Mouse (Mus musculus): ENCODE data around the gene Dalrd3.
A peak's percentile ranks its signal among the peaks of the same experiment; 100 is the strongest.

Dalrd3 gene

DNA sequence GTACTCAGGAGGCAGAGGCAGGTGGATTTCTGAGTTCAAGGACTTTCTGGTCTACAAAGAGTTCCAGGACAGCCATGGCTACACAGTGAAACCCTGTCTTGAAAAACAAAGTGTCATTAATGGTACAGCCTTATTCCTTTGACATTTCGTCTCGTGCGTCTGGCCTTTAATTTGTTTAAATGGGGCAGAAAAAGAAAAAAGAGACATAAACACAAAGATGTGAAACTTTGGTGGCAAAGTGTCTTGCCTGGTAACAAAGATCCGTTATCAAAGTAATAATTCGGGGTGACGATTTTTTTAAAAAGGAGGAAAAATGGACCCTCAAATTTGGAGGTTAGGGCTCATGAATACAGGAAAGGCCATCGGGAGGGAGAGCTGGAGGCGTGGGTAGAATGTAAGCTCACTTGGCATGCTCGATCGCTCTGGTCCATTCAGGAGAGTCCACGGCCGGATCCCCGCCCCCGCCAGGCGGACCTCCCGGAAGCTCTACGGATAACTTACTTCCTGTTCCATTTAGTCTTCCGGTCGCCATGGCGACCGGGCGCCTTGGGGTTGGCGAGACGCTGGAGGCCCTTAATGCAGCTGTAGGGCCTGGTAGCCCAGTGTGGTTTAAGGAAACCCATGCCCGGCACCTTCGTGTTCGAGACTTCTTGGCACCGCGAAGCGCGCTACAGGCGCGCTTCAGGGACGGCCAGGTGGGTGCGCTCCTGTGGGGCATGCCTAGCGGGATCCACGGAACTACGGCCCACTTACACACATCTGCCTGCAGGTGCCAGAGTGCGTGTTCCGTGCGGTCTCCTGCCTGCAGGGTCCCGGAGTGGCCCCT, at the start of gene Dalrd3:
Dalrd3 (plus strand) TSS at position 506 of the 826 bp plus-strand sequence.
- DNase-seq, result peak; percentile 92 to 96

DNA sequence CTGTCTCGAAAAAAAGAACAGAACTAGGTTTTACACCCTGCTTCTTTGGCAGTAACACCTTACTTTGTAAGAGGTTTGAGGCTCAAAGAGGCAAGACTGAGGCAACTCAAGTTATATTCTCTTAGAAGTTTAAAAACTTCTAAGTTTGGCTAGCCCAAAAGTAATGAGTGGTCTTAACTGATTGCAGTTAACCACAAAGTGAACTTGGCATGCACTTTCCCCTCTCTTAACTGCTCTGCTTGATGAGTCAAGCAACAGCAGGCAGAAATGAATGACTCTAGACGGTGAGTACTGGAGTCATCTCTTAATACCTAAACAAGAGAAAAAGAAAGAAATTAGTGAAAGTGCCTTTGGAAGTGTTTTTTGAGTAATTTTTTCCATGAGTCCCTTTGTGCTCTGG, 48.1 kb upstream of the Dalrd3 start:
- DNase-seq, result no peak

DNA sequence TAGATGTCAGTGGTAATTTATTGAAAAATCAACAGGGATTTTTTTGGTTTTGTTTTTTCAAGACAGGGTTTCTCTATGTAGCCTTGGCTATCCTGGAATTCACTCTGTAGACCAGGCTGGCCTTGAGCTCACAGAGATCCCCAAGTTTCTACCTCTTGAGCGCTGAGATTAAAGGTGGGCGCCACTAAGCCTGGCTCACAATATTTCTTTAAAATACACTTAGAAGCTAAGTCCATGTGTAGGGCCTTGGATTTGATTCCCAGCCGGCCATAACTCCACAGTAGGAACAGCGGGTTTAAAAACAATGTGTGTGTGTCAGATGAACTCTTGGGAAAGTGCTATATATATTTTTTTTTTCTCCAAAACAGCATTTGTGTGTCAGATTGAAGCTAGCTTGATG, 46.3 kb upstream of the Dalrd3 start:
- DNase-seq, result no peak

DNA sequence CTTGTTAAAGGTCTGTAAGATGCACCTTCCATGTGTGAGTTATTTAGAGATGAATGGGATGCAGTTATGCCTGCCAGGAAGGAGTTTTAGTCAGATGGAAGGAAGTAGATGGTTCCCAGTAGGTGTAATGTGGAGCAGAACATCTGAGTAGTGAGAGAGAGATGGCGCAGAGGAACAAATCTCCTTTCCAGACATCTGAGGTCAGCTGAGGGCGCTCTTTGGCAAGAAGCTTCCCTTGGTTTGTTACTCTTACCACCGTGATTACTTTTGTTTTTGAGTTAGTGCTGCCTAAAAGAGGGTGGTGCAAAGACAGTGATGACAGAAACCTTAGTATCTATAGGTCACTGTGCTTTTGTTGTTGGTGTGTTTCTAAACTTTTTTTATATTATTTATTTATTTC, 44.3 kb upstream of the Dalrd3 start:
- no peak for DNase-seq

DNA sequence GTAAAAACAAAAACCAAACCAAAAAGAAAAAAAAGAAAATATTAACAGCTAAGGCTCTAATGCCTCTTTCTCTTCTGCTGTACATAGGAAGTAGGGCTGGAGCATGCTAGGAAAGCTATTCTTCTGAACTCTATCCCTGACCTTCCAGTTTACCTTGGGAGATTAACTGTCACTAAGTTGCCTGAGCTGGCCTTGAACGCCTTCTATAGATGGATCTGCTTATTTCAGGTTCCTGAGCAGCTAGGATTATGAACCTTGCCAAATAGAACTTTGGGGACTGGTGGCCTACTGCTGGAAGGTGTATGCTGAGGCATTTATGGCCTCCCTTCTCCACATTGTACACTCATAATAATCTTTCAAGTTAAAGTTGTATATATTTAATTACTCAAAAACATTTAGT, 38.7 kb upstream of the Dalrd3 start:
- DNase-seq, result no peak

DNA sequence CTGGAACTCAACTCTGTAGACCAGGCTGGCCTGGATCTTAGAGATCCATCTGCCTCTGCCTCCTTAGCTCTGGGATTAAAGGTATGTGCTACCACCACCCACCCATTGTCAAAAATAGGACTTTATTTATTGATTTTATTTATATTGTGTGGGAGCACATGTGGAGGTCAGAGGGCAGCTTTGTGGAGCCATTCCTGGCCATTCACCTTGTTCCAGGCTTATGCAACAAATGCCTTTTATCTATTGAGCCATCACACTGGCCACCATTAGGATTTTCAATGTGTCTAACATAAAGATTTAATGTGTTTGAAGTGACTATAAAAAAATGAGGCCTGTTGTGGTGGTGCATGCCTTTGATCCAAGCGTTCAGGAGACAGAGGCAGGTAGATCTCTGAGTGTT, 38.2 kb upstream of the Dalrd3 start:
- no peak for DNase-seq

DNA sequence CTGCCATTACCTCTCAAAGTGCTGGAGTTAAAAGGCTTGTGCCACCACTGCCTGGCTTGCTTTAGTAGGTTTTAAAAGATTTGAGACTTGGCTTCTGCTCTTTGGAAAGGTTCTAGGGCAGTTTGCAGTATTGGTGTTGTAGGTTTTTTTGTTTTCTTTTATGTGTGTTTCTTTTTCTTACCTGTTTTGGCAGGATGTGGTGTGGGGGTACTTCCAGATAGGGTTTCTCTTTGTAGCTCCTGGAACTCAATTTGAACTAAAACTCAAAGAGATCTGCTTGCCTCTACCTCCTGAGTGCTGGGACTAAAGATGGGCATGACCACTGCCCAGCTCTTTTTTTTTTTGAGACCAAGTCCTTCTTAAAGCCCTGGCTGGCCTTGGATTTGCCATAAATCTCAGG, 28.8 kb upstream of the Dalrd3 start:
- DNase-seq, result no peak

DNA sequence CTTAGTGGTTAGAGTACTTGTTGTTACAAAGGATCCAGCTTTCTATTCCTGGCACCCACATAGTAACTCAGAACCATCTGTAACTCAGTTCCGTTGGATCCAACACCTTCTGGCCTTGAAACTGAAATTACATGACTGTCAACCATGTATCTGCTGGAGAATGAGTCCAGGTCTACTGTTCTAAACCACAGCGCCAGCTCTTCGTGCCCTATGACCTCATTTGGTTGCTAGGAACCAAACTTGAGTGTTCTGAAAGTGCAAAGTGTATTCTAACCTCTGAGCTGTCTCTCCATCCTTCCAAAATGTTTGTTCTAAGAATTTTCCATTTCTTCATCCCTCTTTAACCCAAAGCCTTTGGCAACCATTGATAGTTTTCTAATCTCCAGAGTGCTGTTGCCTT, 23.7 kb upstream of the Dalrd3 start:
- DNase-seq, result no peak

DNA sequence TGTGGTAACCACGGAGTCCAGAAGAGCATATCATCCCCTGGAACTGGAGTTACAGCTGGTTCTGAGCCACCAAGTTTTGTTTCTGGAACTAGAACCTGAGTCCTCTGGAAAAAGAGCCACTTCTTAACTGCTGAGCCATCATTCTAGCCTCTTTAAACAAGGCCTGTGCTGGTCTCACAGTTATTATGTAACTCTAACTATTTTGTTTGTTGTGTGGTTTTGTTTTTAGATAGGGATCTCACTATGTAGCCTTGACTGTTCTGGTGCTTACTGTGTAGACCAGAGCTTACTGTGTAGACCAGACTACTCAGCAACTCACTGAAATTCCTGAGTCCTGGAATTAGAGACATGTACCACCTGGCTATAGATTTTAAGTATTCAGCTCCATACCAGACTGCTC, 22.8 kb upstream of the Dalrd3 start:
- no peak for DNase-seq

DNA sequence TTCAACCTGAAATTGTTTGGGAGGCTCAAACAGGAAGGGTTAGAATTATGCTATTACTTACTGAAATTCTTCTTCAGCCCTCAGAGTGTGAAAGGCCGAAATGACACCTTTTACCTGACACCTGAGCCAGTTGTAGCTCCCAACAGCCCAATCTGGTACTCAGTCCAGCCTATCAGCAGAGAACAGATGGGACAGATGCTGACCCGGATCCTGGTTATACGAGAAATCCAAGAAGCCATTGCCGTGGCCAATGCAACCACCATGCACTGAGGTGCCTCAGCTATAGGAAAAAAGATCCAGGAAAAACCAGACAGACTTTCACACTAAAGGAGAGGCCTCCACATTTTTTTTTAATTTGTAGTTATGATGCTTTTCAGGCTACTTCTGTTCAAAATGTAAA, 10.5 kb upstream of the Dalrd3 start:
- no peak for DNase-seq

DNA sequence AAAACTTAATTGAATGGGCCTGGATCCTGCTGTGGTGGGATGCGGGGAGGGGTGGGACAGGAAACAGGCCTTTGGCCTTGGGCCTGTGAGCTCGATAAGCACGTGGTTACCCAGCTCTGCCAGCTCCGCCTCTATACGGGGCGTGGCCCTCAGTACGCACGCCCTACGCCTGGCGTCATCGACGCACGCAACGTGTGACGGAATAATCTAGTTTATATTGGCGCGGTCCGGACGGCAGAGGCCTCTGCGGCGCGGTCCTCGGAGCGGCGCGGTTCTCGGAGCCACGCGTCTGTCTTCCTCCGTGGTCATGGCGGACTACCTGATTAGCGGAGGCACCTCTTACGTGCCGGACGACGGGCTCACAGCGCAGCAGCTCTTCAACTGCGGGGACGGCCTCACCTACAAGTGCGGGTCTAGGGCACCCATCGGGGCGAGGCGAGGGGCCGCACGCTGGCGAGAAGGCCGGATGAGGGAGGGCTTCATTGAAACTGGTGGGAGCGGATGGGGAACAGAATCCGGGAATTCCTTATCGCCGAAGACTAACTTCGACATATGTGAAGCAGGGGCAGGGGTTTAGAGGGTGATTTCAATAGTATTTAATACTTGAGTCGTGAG, 9.4 kb upstream of the Dalrd3 start, which contains the start of gene Impdh2:
Impdh2 (plus strand) TSS at position 60 of the 615 bp plus-strand sequence.
- DNase-seq, result peak; percentile 96 to 98

DNA sequence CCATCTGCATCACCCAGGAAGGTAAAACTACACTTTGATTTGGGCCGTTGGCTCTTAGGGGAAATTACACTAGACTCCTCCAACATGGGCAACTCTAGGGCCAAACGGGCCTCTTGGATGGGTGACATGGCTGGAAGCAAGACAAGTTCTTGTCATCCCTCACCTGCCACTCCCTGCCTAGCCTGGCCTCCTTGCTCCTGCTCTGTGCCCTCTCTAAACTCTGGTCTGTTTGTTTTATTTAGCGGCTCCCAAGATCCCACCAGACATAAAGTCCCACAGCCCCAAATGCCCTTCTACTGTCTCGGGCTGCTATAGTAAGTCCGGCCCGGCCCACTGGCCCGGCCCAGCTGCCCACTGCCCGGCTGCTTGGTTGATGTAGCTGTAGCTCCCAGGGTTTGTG, 6.0 kb upstream of the Dalrd3 start:
- DNase-seq, result no peak

DNA sequence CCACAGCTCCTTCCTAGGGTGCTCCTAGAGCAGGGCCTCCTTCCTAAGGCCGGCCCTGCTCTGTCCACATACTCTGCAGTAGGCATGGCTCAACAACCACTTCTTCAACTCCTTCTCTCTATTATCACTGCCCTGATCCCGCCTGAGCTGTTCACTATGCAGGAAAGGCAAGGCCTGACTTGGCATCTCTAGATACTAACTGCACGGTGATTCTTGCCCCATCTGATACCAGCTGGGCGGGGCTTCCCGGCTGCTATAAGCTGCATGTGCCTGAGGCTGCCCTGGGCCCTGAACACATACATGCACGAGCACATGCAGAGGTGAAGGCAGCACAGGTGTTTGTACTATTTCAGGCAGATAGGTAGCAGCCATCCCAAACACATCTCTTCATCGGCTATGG, 5.6 kb upstream of the Dalrd3 start:
- DNase-seq, result no peak

DNA sequence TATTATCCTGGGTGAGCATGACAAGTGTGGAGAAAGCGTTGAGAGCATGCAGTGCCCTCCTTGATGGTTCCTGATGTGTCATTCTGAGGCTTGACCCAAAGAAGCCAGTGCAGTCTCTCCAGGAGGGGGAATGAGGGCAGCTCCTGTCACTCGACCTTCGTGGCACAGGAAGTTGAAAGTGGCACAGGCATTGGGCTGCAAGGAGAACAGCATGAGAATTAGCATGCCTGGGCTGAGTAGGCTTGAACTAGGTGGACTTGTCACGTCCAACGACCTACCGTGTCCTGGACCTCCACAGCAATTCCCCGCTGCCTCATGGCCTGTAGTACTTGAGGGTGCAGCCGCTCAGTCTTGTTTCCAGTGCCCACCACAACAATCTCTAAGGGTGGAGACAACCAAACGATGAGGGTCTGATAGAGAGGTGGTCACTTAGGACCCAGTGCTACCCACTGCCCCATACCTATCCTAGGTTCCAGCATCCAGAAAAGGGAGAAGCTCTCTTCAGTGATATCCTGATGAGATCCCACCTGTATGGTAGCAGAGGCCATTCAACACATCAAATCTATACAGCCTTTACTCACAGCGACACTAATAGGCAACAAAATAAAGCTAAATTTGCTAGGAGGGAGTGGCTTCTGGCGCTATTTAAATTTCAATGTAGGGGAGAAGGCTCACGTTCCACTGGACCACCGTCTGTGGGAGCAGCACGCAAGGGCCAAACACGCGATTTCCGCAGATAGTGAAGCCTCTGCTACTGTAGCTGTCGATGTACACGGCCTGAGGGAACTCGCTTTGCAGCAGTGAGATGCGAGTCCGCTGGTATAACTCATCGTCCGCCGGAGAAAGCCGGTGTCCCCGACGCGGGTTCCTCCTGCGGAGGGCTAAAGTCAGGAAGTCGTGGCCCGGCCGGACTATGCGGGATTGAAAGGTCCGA, 3.5 kb upstream of the Dalrd3 start:
- no peak for DNase-seq

DNA sequence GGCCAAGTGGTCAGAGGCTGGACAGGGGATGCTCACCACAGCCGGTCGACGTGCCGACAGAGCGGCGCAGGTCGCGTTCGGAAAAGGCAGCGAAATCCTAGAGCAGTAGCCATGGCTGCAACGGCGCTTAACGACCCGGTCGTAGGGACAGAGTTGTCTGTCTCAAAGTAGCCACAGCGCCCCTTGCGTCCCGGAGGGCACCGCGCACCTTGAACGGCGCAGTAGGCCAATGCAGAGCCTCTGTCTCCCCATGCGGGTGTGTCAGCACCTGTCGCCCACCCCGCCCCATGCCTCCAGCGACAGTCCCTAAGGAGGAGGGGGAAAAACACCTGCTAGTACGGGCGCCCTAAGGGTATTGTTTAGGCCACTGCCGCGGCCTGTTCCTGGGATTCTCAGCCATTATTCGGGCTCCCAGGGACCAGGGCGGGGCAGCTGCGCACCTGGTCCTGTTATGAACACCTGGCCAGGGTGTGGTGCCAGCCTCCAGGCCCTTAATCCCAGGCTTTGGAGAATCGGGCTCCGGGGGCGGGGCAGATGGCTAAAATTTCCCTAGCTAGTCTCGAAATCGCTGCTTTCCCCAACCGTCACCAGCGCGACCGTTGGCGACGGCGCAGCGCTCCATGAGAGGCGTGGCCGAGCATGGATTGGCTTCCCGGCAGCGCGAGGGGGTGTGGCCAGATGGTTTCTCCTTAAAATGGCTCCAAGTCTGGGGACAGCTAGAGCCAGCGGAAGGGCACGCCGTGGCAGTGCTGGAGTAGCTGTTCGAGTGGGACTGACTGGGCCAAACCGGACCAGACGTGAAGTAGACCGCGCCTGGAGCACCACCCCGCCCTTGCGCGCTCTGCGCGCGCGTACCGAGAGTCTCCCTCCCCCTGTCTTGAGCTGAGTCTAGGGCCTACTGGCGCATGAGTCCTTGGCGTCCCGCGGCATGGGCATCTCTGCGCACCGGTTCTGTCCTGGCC, 2.6 kb upstream of the Dalrd3 start, which contains the start of gene Ndufaf3:
Ndufaf3 (minus strand) TSS at position 620 of the 962 bp plus-strand sequence.
- peak; percentile 97 for DNase-seq

DNA sequence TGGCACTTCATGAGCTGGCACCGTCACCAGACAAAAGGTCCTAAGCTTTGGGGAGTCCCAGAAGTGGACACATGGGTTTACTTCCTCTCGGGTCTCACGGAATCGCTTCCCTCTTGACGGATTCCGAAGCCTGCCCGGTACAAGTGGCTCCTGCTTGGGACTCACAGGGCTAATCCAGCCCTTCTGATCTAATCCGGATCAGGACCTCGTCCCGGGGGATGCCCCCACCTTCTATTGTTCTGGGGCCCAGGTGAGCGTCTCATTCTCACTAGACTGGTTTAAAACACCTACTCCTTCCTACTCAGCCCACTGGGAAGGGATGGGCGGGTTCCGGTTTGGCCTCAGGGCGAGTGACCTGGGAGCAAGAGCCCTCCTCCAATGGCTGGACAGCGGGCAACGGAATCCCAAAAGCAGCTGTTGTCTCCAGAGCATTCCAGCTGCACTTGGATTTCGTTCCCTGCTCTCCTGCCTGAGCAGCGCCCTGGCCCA, 1.7 kb upstream of the Dalrd3 start:
- peak in 1 of 2 experiments; percentile 57 for DNase-seq

DNA sequence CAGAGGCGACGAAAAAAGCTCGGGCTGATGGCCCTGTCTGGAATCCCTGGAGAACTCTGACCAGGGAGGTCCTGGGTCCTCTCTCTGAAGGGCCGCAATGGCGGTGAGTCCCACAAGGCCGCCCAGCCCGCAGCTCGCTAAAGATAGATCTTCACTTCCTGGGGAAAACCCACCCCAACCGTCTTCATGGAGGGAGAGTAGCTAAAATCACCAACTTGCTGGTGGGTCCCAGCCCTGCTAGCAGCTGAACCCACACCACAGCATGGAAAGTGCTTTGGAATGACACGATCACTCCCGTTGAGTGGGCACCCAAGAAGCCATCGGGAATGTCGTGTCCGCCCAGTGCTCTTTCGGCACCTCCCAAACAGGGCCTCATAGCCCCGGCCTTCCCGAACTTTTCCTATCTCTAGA, 1.2 kb upstream of the Dalrd3 start:
- no peak for DNase-seq

DNA sequence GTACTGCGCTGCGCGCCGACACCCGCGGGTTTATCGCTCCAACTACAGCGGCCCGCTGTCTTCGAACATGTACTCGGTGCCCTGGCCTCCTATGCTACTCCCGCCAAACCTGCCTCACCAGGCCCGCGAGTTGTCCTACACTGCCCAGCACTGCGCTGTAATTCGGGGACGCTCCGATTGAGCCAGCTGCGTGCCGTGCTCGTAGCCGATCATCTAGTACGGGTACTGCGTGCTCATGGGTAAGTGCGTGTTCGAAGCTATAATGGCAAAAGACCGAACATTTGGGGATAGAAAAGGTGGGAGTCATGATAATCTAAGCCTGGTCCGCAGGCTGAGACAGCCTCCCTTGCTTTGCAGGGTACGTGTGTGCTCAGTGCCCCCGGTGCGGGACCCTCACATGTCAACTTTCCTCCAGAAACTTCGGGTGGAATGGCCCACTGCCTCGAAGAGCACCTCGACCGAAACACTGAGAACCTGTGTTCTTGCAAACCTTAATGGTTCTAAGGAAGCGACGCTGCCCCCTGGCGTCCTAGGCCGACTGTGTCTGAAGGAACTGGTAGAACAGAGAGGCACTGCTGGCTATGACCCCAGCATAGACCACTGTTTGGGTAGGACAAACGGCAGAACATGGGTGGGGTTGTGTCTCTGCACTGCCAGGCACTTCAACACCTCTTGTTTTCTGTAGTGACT, 666 bp downstream of the Dalrd3 start:
- peak; percentile 81 to 86 for DNase-seq

DNA sequence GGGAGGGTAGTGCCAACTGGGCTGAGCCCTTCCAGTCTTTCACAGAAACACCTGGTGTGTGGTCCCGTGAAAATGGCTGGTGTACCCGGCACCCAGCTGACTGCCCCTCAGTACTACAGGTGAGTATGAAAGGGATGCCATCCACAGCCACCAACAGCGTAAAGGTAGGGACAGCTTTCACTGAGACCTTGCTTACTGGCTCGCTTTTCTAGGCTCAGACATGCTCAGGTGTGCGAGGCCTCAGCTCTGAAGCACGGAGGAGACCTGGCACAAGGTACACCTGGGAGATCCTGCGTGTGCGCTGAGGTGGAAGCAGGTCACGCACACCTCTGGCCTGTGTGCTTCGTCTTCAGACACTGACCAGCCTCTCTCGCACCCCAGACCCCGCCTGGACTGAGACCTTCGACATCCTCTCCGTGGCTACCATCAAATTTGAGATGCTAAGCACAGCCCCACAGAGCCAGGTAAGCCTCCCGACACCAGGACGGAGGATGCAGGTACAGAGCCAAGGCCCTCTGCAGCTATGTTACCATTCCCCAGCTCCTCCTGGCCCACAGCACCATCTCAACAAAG, 1.8 kb downstream of the Dalrd3 start:
- DNase-seq, result no peak

DNA sequence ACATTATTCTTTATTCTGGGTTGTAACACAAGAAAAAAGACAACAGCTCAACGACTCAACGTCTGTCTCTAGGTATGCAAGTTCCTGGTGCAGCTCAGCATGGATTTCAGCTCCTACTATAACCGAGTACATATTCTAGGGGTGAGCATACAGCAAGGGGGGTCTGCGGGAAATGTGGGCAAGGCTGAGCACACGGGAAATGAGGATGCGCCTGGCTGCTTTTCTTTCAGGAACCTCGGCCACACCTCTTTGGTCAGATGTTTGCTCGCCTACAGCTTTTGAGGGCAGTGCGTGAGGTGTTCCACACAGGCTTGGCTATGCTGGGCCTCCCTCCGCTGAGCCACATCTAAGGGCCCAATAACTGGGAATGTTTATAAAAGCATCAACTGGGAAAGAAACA, 2.6 kb downstream of the Dalrd3 start:
- no peak for DNase-seq

All from lung, postnatal 4 days (tissue).